Mouse (Mus musculus) liver, adult 2 months (tissue): ENCODE measurements around the gene Ip6k1. TPM values are rescaled to one million over a fixed set of nuclear protein-coding genes. Genes with fewer than 3 reads are reported as not detected.
"Not testable (repeated sequence)": the region's sequence is repeated elsewhere in the genome, so short reads cannot be mapped to it uniquely, and the experiment has no call there.

Experiments used
- DNase-seq: peaks from one replicate; pipeline ENCODE4 v3.0.0-alpha.2; 2011; ENCODE audit warnings: low read depth, low spot score; ENCODE audit errors: extremely low read depth
- H3K27ac ChIP-seq: fragments of 200-500 bp; replicated peaks from 2 replicates; pipeline ENCODE4 v1.5.1; 2012; ENCODE audit warnings: low read depth, mild to moderate bottlenecking, control low read depth, inconsistent platforms, low read length; ENCODE audit not compliant: insufficient read depth
- H3K27me3 ChIP-seq: fragments of 200-500 bp; 2 replicates; pipeline ENCODE4 v1.6.1; 2012; ENCODE audit warnings: mild to moderate bottlenecking, moderate library complexity, low read length, inconsistent platforms; ENCODE audit not compliant: control insufficient read depth, insufficient read depth
- H3K36me3 ChIP-seq: fragments of 200-500 bp; 2 replicates; pipeline ENCODE4 v1.6.1; 2012; ENCODE audit warnings: low read length, inconsistent platforms; ENCODE audit not compliant: control insufficient read depth, insufficient read depth
- H3K4me1 ChIP-seq: fragments of 200-500 bp; 2 replicates; pipeline ENCODE4 v1.6.1; 2011; ENCODE audit warnings: low read length; ENCODE audit not compliant: control insufficient read depth, insufficient read depth
- H3K4me3 ChIP-seq: fragments of 200-500 bp; 2 replicates; pipeline ENCODE4 v1.5.1; 2011; ENCODE audit warnings: low read depth, mild to moderate bottlenecking, control low read depth, low read length, moderate library complexity; ENCODE audit not compliant: insufficient read depth
- H3K79me2 ChIP-seq: fragments of 200-500 bp; 2 replicates; pipeline ENCODE4 v1.6.1; 2012; ENCODE audit warnings: inconsistent platforms, mild to moderate bottlenecking, low read length, moderate library complexity; ENCODE audit not compliant: control insufficient read depth, insufficient read depth
- H3K9ac ChIP-seq: fragments of 200-500 bp; 2 replicates; pipeline ENCODE4 v1.6.1; 2012; ENCODE audit warnings: low read depth, mild to moderate bottlenecking, control low read depth, inconsistent platforms, low read length
- CTCF ChIP-seq: fragments of 200-500 bp; IDR thresholded peaks from 2 replicates; pipeline ENCODE4 v1.5.1; 2011; ENCODE audit warnings: low read depth, low read length, control low read depth
- POLR2A ChIP-seq: fragments of 200-500 bp; IDR thresholded peaks from 2 replicates; pipeline ENCODE4 v1.6.1; 2011; ENCODE audit warnings: low read length, control low read depth; ENCODE audit not compliant: insufficient read depth; ENCODE audit errors: extremely low read depth
- WGBS: fragments of 180-500 bp; shearing (Covaris S2); methylation state at CpG from one replicate; pipeline ENCODE4 v1.1.7; 2018; 5-methylcytosine and 5-hydroxymethylcytosine counted together
- polyA plus RNA-seq: library from polyadenylated mRNA; depleted of rRNA; stranded (reverse); fragments of >200 nt; gene quantifications from 2 replicates; pipeline ENCODE4 v1.2.3, GENCODE M21; 2012
- total RNA-seq: library from RNA; depleted of rRNA; stranded (reverse); fragments of >200 nt; gene quantifications from 2 replicates; pipeline ENCODE4 v1.2.3, GENCODE M21; 2014

Gene Ip6k1
- total and polyA plus RNA-seq, 2 experiments: 40.1 to 46.3 TPM

- Histone ChIP-seq H3K79me2 (peaks cover 25% of the 10 kb centered on the region; the same call in 1 of the 2 replicates), H3K4me3 (peak overlapping the region; percentile 91; the same call in 1 of the 2 replicates), H3K9ac (peak overlapping the region; percentile 58), H3K27me3 (no peaks in the 10 kb centered on the region), H3K4me1 (peaks cover 19% of the 10 kb centered on the region), H3K27ac (no peak overlapping the region; the same call in 1 of the 2 replicates), H3K36me3 (no peaks in the 10 kb centered on the region)
- DNase-seq: no peak
- TF ChIP-seq CTCF (no peak), POLR2A (no peak)
- 32% methylated on average over 8 of the region's 8 CpGs for WGBS
Observed at GRCm38 (mm10) chr9:108003531-108003890, 1.2 kb downstream of the Ip6k1 start.

GRCm38 (mm10) chr9:108008041-108008440 lies 5.7 kb downstream of the Ip6k1 start:
- Histone ChIP-seq H3K27ac (no peak overlapping the region), H3K4me1 (peaks cover 20% of the 10 kb centered on the region), H3K9ac (no peak overlapping the region), H3K27me3 (no peaks in the 10 kb centered on the region), H3K4me3 (no peak overlapping the region), H3K36me3 (no peaks in the 10 kb centered on the region), H3K79me2 (peaks cover 32% of the 10 kb centered on the region; the same call in 1 of the 2 replicates)
- no peak for DNase-seq
- 74% methylated on average over 5 of the region's 5 CpGs for WGBS
- no peak for TF ChIP-seq POLR2A
- no peak for TF ChIP-seq CTCF

GRCm38 (mm10) chr9:108010385-108010784 lies 8.1 kb downstream of the Ip6k1 start:
- no peak overlapping the region for H3K27ac ChIP-seq
- 0 out of 2 replicates have a peak, but pooled peaks cover 3% of the 10 kb centered on the region for H3K36me3 ChIP-seq
- TF ChIP-seq CTCF (no peak), POLR2A (no peak)

GRCm38 (mm10) chr9:108013577-108013976 lies 11.3 kb downstream of the Ip6k1 start:
- H3K36me3 ChIP-seq, H3K4me1 ChIP-seq, H3K9ac ChIP-seq, H3K27me3 ChIP-seq, H3K27ac ChIP-seq, DNase-seq, H3K4me3 ChIP-seq: not testable (repeated sequence)
- 100% methylated on average over 2 of the region's 2 CpGs for WGBS
- H3K79me2 ChIP-seq: peaks cover 27% of the 10 kb centered on the region; the same call in 1 of the 2 replicates
- TF ChIP-seq CTCF: 0 out of 2 replicates have a peak, but pooled peaks have one; percentile 11

More at GRCm38 (mm10) chr9:108010385-108010784, 8.1 kb downstream of the Ip6k1 start:
- no peak overlapping the region for H3K4me3 ChIP-seq
- peaks cover 26% of the 10 kb centered on the region; the same call in 1 of the 2 replicates for H3K79me2 ChIP-seq
- no peak for DNase-seq
- H3K9ac ChIP-seq: no peak overlapping the region
- H3K4me1 ChIP-seq: peaks cover 8% of the 10 kb centered on the region
- no peaks in the 10 kb centered on the region for H3K27me3 ChIP-seq

- no peak for TF ChIP-seq POLR2A
- TF ChIP-seq CTCF: no peak
- peaks cover 19% of the 10 kb centered on the region; the same call in 1 of the 2 replicates for H3K4me1 ChIP-seq
- H3K4me3 ChIP-seq: no peak overlapping the region
- H3K79me2 ChIP-seq: peaks cover 20% of the 10 kb centered on the region; the same call in 1 of the 2 replicates
- no peaks in the 10 kb centered on the region for H3K27me3 ChIP-seq
- DNase-seq: no peak
- H3K9ac ChIP-seq: no peak overlapping the region
- H3K36me3 ChIP-seq: peaks cover 6% of the 10 kb centered on the region; the same call in 1 of the 2 replicates
- H3K27ac ChIP-seq: no peak overlapping the region
- WGBS: 91% methylated on average over 3 of the region's 3 CpGs
Observed at GRCm38 (mm10) chr9:108017127-108017526, 14.8 kb downstream of the Ip6k1 start.

- DNase-seq: peak; percentile 55
- WGBS: 83% methylated on average over 1 of the region's 1 CpGs
Observed at GRCm38 (mm10) chr9:108020741-108021140, 18.4 kb downstream of the Ip6k1 start.

More at GRCm38 (mm10) chr9:108020741-108021140, 18.4 kb downstream of the Ip6k1 start:
- TF ChIP-seq CTCF (no peak), POLR2A (no peak)
- Histone ChIP-seq H3K27ac (0 out of 2 replicates have a peak overlapping the region, but pooled peaks have one; percentile 10), H3K4me3 (no peak overlapping the region), H3K27me3 (no peaks in the 10 kb centered on the region), H3K9ac (no peak overlapping the region), H3K36me3 (peaks cover 17% of the 10 kb centered on the region), H3K79me2 (peaks cover 17% of the 10 kb centered on the region; the same call in 1 of the 2 replicates), H3K4me1 (peaks cover 21% of the 10 kb centered on the region; the same call in 1 of the 2 replicates)
